Mouse (Mus musculus) lung, adult 18-20 months (tissue): ENCODE results near the gene Ocrl.

Experiments
- DNase-seq, 2 experiments: peaks; one replicate each; pipeline ENCODE4 v3.0.0; 2022; ENCODE audit warnings: mixed read lengths in 2 of 2

The Ocrl gene

DNA sequence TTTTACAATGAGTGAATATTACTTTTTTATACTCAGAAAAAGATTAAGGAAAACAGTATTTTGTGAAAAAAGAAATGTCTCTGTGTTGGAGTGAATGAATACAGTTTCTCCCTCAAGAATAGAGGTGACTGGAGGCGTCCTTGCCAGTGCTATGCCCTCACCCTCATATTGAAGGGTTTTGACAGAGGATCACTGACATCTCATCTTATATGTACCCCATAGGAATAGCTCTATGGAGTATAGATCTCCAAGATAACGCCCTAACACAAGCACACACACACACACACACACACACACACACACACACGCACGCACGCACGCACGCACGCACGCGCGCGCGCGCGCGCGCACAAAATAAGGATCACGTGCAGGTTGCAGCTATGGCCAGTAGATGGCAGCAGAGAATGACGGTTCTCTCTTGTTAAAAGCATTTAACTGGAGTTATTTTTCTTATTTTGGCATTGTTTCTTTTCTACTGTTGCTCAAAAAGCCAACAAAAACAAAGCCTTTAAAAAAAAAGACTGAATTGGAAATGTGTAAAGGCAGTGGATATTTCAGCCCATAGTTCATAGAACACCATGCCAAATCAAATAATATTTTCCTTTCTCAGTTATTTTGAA, 72.9 kb downstream of the Ocrl start:
- peak in 1 of 2 experiments; percentile 20 for DNase-seq

DNA sequence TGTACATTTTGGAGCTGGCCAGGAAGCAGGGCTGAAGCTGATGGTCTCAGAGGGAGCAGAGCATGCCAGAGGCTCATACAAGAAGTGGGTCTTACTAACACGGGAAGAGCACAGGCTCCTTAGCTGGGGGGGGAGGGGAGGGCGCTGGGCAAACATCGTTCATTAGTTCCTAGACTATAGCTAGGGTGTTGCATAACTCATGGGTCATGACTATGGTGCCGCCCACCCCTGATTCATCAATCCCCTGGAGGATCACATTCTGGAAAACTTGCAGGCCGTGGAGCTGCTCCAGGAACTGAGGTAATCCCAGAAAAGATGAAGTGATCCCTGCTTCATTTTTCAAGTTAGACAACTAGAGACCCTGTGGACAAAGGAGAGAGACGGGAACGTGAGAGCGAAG, 75.8 kb downstream of the Ocrl start:
- DNase-seq: peak; percentile 4 to 17

DNA sequence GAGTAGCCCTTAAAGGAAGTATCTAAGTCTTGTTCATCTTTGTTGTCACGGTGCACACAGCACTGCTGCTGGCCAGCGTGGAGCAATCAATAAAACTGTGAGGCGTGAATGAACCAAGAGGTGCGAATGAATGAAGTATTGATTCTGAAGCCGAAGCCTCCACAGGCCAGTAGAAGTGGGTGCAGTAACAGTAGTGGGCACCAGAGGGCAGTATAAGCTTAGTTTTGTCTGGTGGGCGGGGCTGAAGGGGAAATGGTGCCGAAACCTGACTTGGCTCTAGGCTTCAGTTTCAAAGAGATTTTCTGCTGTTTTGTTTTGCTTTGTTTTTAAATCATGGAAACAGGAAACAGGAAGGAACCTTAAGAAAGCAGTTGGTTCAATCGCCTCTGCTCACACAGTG, 80.4 kb downstream of the Ocrl start:
- DNase-seq: peak; percentile 60 to 75

DNA sequence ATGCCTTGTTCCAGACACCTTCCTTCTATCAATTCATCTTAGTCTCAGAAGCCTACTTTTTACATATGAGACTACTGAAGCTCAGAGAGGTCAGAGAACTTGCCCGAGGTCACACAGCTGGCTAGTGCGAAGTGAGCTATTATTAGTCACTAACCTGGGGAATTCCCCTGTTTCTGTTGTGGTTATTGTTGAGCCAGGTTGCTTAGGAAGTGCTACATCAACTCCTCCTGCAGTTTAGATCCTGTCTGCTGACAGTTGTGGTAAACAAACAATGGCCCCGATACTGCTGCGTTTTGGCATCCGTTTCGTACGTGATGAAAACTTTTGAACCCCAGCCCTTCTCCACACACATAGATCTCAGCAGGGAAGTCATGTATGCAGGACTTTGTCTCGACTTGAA, 86.2 kb downstream of the Ocrl start:
- no peak for DNase-seq

DNA sequence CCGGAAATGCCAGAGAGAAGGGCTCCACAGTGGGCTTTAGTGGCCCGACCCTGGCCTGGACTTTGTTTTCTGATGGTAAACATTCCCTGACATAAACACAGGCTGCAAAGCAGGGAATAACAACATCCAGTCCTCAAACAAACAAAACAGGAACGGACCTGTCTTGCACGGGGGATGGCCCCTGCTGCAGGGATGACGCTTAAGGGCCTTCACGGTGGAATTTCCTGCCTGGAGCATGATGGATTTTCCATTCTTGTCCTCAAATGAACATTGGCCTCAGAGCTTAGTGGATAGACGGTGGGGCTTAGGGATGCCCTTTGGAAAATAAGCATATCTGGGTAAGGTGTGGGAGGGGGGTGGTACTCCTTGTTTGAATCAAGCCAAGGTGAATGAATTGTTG, 89.0 kb downstream of the Ocrl start:
- no peak for DNase-seq

DNA sequence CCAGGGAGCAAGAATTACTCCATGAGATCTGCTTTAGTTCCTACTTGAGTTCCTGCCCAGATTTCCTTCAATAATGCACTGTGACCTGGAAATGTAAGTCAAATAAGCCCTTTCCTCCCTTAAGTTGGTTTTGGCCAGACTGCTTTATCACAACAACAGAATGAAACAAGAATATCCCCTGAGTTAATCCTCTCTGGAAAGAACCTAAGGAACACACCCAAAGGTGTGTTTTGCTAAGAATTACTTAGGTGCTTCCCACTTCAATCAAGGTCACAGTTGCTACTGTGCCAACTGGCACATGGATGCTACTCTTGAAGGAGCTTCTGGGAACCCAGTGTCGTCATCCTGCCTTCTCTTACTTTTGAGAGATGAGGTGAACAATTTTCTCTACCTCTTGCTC, 92.6 kb downstream of the Ocrl start:
- DNase-seq: no peak

DNA sequence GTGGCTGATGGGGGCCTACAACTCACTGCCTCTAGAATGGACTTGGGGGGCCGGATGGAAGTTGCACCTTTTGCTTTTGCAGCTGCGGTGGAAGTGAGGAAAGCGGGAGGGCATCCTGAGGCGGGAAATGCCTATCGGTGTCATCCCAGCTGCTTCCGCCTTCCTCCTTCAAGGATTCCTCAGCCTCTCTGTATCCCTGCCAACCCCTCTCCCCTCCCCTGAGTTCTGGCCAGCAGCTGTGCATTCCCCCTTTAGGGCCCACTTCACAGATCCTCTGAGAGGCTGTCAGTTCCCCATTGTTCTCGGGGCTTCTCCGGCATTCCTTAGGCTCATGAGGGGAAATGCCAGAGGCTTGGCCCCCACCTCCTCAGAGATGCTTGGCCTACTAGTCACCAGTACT, 93.9 kb downstream of the Ocrl start:
- DNase-seq: no peak

DNA sequence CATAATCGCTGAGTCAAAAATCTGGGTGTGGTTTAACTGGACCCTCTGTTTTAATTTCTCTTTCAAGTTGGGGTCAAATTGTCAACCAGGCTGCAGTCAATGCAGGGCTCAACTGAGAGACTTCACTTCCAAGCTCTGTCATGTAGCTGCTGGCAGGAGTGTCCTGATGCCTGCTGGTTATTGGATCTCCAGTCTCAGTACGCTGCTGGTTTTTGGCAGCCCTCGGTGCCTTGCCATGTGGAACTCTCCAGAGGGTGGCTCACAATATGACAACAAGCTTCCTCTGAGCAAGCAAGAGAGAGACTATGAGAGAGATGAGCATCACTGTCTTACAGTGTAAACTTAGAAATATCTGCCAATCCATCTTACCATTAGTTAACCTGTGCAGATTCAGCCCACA, 99.5 kb downstream of the Ocrl start:
- no peak for DNase-seq
